Mouse (Mus musculus) intestine, postnatal 0 days (tissue): ENCODE data around the gene 4921507P07Rik. TPM values are rescaled to one million over a fixed set of nuclear protein-coding genes. Genes with fewer than 3 reads are reported as not detected.

ENCODE experiments used
- ATAC-seq: fragments of 200-750 bp; cut with Nextera tagmentation; 2 replicates; pipeline ENCODE4 v1.8.0; 2017; ENCODE audit warnings: mild to moderate bottlenecking, moderate TSS enrichment, moderate library complexity
- H3K27ac ChIP-seq: fragments of 300-500 bp; sonication (generic); 2 replicates; pipeline ENCODE4 v1.5.1; 2014; ENCODE audit warnings: mild to moderate bottlenecking, low read depth, low read length, moderate library complexity
- H3K27me3 ChIP-seq: fragments of 300-500 bp; sonication (generic); replicated peaks from 2 replicates; pipeline ENCODE4 v1.6.1; 2014; ENCODE audit warnings: low read length, mixed read lengths; ENCODE audit not compliant: control insufficient read depth, insufficient read depth
- H3K36me3 ChIP-seq: fragments of 300-500 bp; sonication (generic); 2 replicates; pipeline ENCODE4 v1.6.1; 2014; ENCODE audit warnings: mild to moderate bottlenecking, moderate library complexity; ENCODE audit not compliant: control insufficient read depth, insufficient read depth
- H3K4me1 ChIP-seq: fragments of 300-500 bp; sonication (generic); replicated peaks from 2 replicates; pipeline ENCODE4 v1.6.1; 2014; ENCODE audit warnings: antibody characterized with exemption, low read length, mixed read lengths; ENCODE audit not compliant: control insufficient read depth, insufficient read depth
- H3K4me2 ChIP-seq: fragments of 300-500 bp; sonication (generic); replicated peaks from 2 replicates; pipeline ENCODE4 v1.6.1; 2014; ENCODE audit warnings: low read depth, mild to moderate bottlenecking, moderate library complexity
- H3K4me3 ChIP-seq: fragments of 300-500 bp; sonication (generic); 2 replicates; pipeline ENCODE4 v1.5.1; 2014; ENCODE audit warnings: low read depth, low read length
- H3K9ac ChIP-seq: fragments of 300-500 bp; sonication (generic); 2 replicates; pipeline ENCODE4 v1.6.1; 2014; ENCODE audit warnings: mild to moderate bottlenecking, low read depth, low read length
- H3K9me3 ChIP-seq: fragments of 300-500 bp; sonication (generic); 2 replicates; pipeline ENCODE4 v1.6.1; 2016; ENCODE audit warnings: mixed run types; ENCODE audit not compliant: control insufficient read depth
- CTCF ChIP-seq: sonication (generic); IDR thresholded peaks from 2 replicates; pipeline ENCODE4 v1.5.1; 2016; ENCODE audit warnings: low read depth, mild to moderate bottlenecking, control low read depth, antibody characterized with exemption, moderate library complexity
- WGBS: fragments of 180-500 bp; shearing (Covaris S2); extraction: QIAGEN DNeasy Blood & Tissue Kit; methylation state at CpG from one replicate; pipeline ENCODE4 v1.1.7; 2014; 5-methylcytosine and 5-hydroxymethylcytosine counted together
- polyA plus RNA-seq: library from polyadenylated mRNA; unstranded; fragments of >200 nt; fragmentation: Nextera tagmentation; extraction: Ambion mirVana; gene quantifications from 2 replicates; pipeline ENCODE4 v1.2.1, GENCODE M21; 2015

The 4921507P07Rik gene
- polyA plus RNA-seq, 1 experiment from 2014 or later, result 0.30 TPM

- H3K4me3 ChIP-seq, result no peak overlapping the region
- WGBS, result 83% methylated on average over 7 of the region's 7 CpGs
- no peak overlapping the region for H3K9ac ChIP-seq
- TF ChIP-seq CTCF, result no peak
- no peaks in the 10 kb centered on the region for H3K9me3 ChIP-seq
- H3K27me3 ChIP-seq, result no peaks in the 10 kb centered on the region
- no peaks in the 10 kb centered on the region for H3K36me3 ChIP-seq
- no peaks in the 10 kb centered on the region; the same call in 1 of the 2 replicates for H3K4me1 ChIP-seq
- no peak for ATAC-seq
- no peak overlapping the region for H3K4me2 ChIP-seq
- no peak overlapping the region for H3K27ac ChIP-seq
These were observed 46.6 kb downstream of the 4921507P07Rik start for GRCm38 (mm10) chr6:50549791-50550190.

- 81% methylated on average over 5 of the region's 5 CpGs for WGBS
- H3K27me3 ChIP-seq, result no peaks in the 10 kb centered on the region
- no peak overlapping the region for H3K27ac ChIP-seq
- no peak overlapping the region for H3K4me2 ChIP-seq
- H3K36me3 ChIP-seq, result no peaks in the 10 kb centered on the region
- H3K4me1 ChIP-seq, result no peaks in the 10 kb centered on the region; the same call in 1 of the 2 replicates
- H3K9ac ChIP-seq, result no peak overlapping the region
- no peaks in the 10 kb centered on the region for H3K9me3 ChIP-seq
- ATAC-seq, result no peak
- H3K4me3 ChIP-seq, result no peak overlapping the region
- TF ChIP-seq CTCF, result no peak
These were observed 47.4 kb downstream of the 4921507P07Rik start for GRCm38 (mm10) chr6:50549051-50549450.

- peak; percentile 79 for ATAC-seq
- no peak overlapping the region for H3K4me3 ChIP-seq
- no peak overlapping the region for H3K27ac ChIP-seq
- H3K9me3 ChIP-seq, result no peaks in the 10 kb centered on the region
- no peaks in the 10 kb centered on the region for H3K27me3 ChIP-seq
- TF ChIP-seq CTCF, result peak; percentile 85
- H3K4me1 ChIP-seq, result no peaks in the 10 kb centered on the region
- H3K4me2 ChIP-seq, result no peak overlapping the region
- H3K36me3 ChIP-seq, result no peaks in the 10 kb centered on the region
- 14% methylated on average over 10 of the region's 10 CpGs for WGBS
- H3K9ac ChIP-seq, result no peak overlapping the region
These were observed 50.9 kb downstream of the 4921507P07Rik start for GRCm38 (mm10) chr6:50545412-50546043.

DNA sequence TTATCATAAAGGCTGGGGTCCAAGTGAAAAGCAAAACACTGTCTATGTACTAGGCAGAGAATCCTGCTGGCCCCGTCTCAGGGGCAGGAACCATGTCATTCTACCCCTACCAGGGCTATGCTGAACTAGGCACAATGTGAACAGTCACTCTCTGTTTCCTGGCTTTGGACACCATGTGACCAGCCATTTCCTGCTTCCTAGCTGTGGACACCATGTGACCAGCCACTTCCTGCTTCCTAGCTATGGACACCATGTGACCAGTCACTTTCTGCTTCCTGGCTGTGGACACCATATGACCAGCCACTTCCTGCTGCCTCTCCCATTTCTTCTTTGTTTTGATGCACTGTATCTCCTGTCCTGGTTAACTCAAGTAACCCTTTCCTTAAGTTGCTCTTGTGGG lies 53.9 kb downstream of the 4921507P07Rik start:
- Histone ChIP-seq H3K4me2 (no peak overlapping the region), H3K4me3 (no peak overlapping the region), H3K27me3 (no peaks in the 10 kb centered on the region), H3K9ac (no peak overlapping the region), H3K4me1 (no peaks in the 10 kb centered on the region), H3K27ac (no peak overlapping the region), H3K36me3 (no peaks in the 10 kb centered on the region), H3K9me3 (no peaks in the 10 kb centered on the region)
- no peak for TF ChIP-seq CTCF
- no peak for ATAC-seq
- WGBS, result 97% methylated on average over 1 of the region's 1 CpGs

- no peak for TF ChIP-seq CTCF
- no peak overlapping the region for H3K9ac ChIP-seq
- no peaks in the 10 kb centered on the region for H3K9me3 ChIP-seq
- H3K4me1 ChIP-seq, result no peaks in the 10 kb centered on the region
- 58% methylated on average over 1 of the region's 1 CpGs for whole genome bisulfite sequencing
- no peak for ATAC-seq
- H3K27ac ChIP-seq, result no peak overlapping the region
- no peak overlapping the region for H3K4me2 ChIP-seq
- H3K27me3 ChIP-seq, result no peaks in the 10 kb centered on the region
- no peak overlapping the region for H3K4me3 ChIP-seq
- no peaks in the 10 kb centered on the region for H3K36me3 ChIP-seq
These were observed 56.8 kb downstream of the 4921507P07Rik start for GRCm38 (mm10) chr6:50539641-50540040.

- Histone ChIP-seq H3K9me3 (no peaks in the 10 kb centered on the region), H3K36me3 (no peaks in the 10 kb centered on the region), H3K27ac (no peak overlapping the region), H3K9ac (no peak overlapping the region), H3K4me3 (no peak overlapping the region), H3K4me1 (no peaks in the 10 kb centered on the region), H3K27me3 (no peaks in the 10 kb centered on the region), H3K4me2 (no peak overlapping the region)
- WGBS, result 9% methylated on average over 7 of the region's 7 CpGs
- peak; percentile 97 for TF ChIP-seq CTCF
- ATAC-seq, result peak; percentile 51
These were observed 60.0 kb downstream of the 4921507P07Rik start for GRCm38 (mm10) chr6:50536461-50536892.
